Mouse (Mus musculus) G1E (cell line): ENCODE results near the gene Maml2. TPM values are rescaled to one million over a fixed set of nuclear protein-coding genes. Genes with fewer than 3 reads are reported as not detected.
A peak's percentile ranks its signal among the peaks of the same experiment; 100 is the strongest.

Source experiments
- ATAC-seq: 2 replicates; pipeline ENCODE4 v1.8.0; 2016; ENCODE audit warnings: mild to moderate bottlenecking; ENCODE audit not compliant: insufficient number of reproducible peaks, poor library complexity, low FRiP score, severe bottlenecking; ENCODE audit errors: extremely low read depth
- DNase-seq: peaks from one replicate; pipeline ENCODE4 v3.0.0; 2012; ENCODE audit warnings: low spot score
- H3K27me3 ChIP-seq: 2 replicates; pipeline ENCODE4 v1.6.1; 2012; ENCODE audit warnings: mild to moderate bottlenecking, low read length, inconsistent platforms; ENCODE audit not compliant: insufficient read depth
- H3K36me3 ChIP-seq: replicated peaks from 2 replicates; pipeline ENCODE3; 2012; ENCODE audit warnings: mild to moderate bottlenecking, inconsistent platforms
- H3K4me1 ChIP-seq: 2 replicates; pipeline ENCODE4 v1.6.1; 2012; ENCODE audit warnings: low read depth, low read length, inconsistent platforms, mixed read lengths; ENCODE audit not compliant: insufficient read depth
- H3K4me3 ChIP-seq: 2 replicates; pipeline ENCODE4 v1.5.1; 2012; ENCODE audit warnings: low read depth, mild to moderate bottlenecking, inconsistent platforms, low read length, moderate library complexity, mixed read lengths
- H3K9me3 ChIP-seq: replicated peaks from 2 replicates; pipeline ENCODE4 v1.6.1; 2012; ENCODE audit warnings: inconsistent platforms
- CTCF ChIP-seq: IDR thresholded peaks from 2 replicates; pipeline ENCODE4 v1.5.1; 2012; ENCODE audit warnings: low read depth, low read length, inconsistent platforms, mixed read lengths
- GATA1 ChIP-seq: IDR thresholded peaks from 2 replicates; pipeline ENCODE4 v1.6.1; 2012; ENCODE audit warnings: borderline replicate concordance, low read length, inconsistent platforms, mixed read lengths
- GATA2 ChIP-seq: IDR thresholded peaks from 2 replicates; pipeline ENCODE4 v1.6.1; 2012; ENCODE audit warnings: low read depth, low read length, inconsistent platforms, borderline replicate concordance
- POLR2AphosphoS5 ChIP-seq: IDR thresholded peaks from 2 replicates; pipeline ENCODE4 v1.6.1; 2012; ENCODE audit warnings: low read depth, low read length, inconsistent platforms; ENCODE audit not compliant: insufficient replicate concordance
- TAL1 ChIP-seq: conservative IDR thresholded peaks from 2 replicates; pipeline ENCODE4 v1.6.1; 2012; ENCODE audit warnings: low read depth, low read length, inconsistent platforms, mixed read lengths
- polyA plus RNA-seq: library from polyadenylated mRNA; stranded (reverse); fragments of >175 nt; gene quantifications from 2 replicates; pipeline ENCODE4 v1.2.3, GENCODE M21; 2012
- total RNA-seq, 2 experiments: library from RNA; stranded (forward) in 1 of 2; stranded (reverse) in 1 of 2; fragments of 200-1000 nt in 1 of 2; fragments of >200 nt in 1 of 2; fragmentation: Nextera tagmentation in 1 of 2; gene quantifications; 2 replicates each; pipeline ENCODE4 v1.2.3; 2014 to 2017

Gene Maml2
- total and polyA plus RNA-seq, 3 experiments = 0.25 to 5.4 (median 1.3) TPM

DNA sequence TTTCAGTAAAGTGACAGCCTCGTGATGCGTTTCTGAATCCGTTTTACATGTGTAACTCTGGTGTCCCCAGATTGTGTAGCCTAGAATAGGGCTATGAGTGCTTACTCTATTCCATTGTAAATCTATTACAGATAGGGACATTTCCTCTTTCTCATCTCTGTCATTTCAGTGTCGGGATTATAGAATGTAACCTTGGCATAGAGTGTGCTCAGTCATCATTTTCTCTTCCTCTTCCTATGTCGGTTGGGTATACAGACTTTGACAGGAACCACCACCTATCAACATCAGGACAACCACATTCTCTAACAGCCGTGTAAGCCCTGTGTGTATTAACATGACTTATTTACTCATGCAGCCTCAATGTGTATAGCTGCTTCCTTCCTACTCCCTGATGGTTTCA, 248.0 kb downstream of the Maml2 start:
- ATAC-seq = no peak
- no peak overlapping the region for H3K4me3 ChIP-seq
- no peaks in the 10 kb centered on the region for H3K9me3 ChIP-seq
- peaks cover 13% of the 10 kb centered on the region for H3K4me1 ChIP-seq
- H3K27me3 ChIP-seq = peaks cover 2% of the 10 kb centered on the region
- H3K36me3 ChIP-seq = no peaks in the 10 kb centered on the region
- DNase-seq = no peak
- no peak for TF ChIP-seq POLR2AphosphoS5
- no peak for TF ChIP-seq GATA1
- no peak for TF ChIP-seq CTCF
- TF ChIP-seq TAL1 = no peak

DNA sequence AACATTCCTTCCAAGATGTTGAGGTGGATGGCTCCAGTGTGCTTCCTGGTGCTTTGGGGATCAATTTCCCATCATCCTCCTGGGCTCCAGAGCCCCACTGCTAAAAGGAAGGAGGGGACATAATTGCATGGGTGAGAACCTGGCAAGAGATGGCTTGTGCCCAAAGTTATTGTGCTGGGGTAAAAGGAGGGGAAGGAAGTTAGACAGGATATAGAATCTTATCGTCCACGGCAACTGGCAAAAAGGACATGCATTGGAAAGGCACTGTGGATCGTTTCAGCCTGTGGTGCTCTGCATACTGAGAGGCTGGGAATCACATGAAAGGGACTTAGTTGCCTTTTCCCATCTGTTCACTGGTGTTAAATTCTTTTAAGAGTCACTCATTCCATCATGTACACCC, 252.2 kb downstream of the Maml2 start:
- ATAC-seq = no peak
- Histone ChIP-seq H3K27me3 (peaks cover 2% of the 10 kb centered on the region), H3K4me1 (no peaks in the 10 kb centered on the region), H3K4me3 (no peak overlapping the region), H3K9me3 (no peaks in the 10 kb centered on the region), H3K36me3 (no peaks in the 10 kb centered on the region)
- no peak for DNase-seq
- no peak for TF ChIP-seq GATA2
- TF ChIP-seq CTCF = no peak
- no peak for TF ChIP-seq TAL1
- TF ChIP-seq GATA1 = no peak
- TF ChIP-seq POLR2AphosphoS5 = no peak

DNA sequence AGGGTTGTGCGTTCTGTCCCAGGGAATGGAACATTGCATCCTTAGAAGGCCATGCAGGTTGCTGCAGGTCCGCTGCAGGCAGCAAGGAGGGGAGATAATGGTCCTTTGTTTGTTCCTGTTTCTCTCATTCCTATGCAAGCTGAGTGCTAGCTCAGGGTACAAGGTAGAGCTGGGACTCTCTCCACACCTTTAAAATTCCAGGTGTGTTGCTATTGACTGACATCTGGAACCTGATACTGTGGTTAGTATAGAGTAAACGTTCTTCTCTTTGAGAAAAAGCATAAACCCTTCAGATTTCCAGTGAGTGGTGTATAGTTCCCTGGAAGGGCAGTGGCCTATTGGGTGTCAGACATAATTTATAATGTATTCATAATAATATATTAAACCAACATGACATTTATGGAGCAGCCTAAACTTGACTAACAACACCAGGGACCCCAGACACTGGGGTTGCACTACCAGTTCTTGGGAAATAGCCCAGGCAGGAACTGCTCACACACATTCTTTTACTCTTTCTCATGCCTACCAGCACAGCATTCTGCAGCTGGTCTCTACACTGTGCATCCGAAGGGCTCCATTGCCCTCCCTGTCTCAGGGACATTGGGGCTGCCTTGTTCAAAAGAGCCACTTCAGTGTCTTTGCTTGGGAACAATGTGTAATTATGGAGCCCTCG, 254.8 kb downstream of the Maml2 start:
- Histone ChIP-seq H3K9me3 (no peaks in the 10 kb centered on the region), H3K27me3 (peaks cover 2% of the 10 kb centered on the region), H3K4me3 (no peak overlapping the region), H3K36me3 (no peaks in the 10 kb centered on the region), H3K4me1 (peaks cover 15% of the 10 kb centered on the region)
- DNase-seq = no peak
- no peak for TF ChIP-seq GATA1
- TF ChIP-seq CTCF = no peak
- no peak for TF ChIP-seq TAL1
- no peak for TF ChIP-seq GATA2
- no peak for TF ChIP-seq POLR2AphosphoS5
- no peak for ATAC-seq

DNA sequence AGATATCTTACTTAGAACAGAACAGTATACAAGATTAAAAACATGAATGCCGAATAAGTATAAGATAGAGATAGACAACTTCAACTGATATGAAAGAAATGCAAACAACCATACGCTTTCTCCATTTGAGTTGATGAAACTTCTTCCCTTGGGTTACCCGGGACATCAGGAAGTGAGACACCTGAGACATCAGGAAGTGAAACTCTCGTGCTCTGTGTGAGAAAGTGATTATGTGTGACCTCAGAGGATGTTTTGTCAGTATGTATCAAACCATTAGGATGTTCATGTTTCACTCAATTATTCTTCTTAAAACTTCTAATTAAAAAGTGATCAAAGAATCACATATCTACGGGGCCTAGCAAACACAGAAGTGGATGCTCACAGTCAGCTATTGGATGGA, 257.0 kb downstream of the Maml2 start:
- DNase-seq = no peak
- no peak for ATAC-seq
- Histone ChIP-seq H3K27me3 (no peaks in the 10 kb centered on the region), H3K4me3 (no peak overlapping the region), H3K4me1 (peaks cover 15% of the 10 kb centered on the region), H3K36me3 (no peaks in the 10 kb centered on the region), H3K9me3 (no peaks in the 10 kb centered on the region)
- no peak for TF ChIP-seq GATA1
- no peak for TF ChIP-seq CTCF
- no peak for TF ChIP-seq POLR2AphosphoS5
- TF ChIP-seq TAL1 = no peak
- no peak for TF ChIP-seq GATA2

DNA sequence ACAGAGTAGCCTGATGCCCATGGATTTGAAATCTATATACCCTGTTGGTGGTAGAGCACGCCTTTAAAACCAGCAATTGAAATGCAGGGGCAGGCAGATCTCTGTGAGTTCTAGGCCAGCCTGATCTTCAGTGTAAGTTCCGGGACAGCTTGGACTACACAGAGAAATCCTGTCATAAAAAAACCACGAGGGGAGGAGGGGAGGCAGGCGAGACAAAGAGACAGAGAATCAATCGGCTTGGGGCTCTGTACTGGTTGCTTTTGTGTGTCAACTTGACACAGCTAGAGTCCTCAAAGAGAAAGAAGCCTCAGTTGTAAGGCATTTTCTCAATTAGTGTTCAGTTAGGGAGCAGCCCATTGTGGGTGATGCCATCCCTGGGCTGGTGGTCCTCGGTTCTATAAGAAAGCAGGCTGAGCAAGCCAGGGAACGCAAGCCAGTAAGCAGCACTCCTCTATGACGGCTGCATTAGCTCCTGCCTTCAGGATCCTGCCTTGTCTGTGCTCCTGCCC, 258.3 kb downstream of the Maml2 start:
- Histone ChIP-seq H3K9me3 (no peaks in the 10 kb centered on the region), H3K36me3 (no peaks in the 10 kb centered on the region), H3K4me3 (no peak overlapping the region), H3K4me1 (peaks cover 15% of the 10 kb centered on the region), H3K27me3 (no peaks in the 10 kb centered on the region)
- TF ChIP-seq TAL1 = no peak
- TF ChIP-seq POLR2AphosphoS5 = no peak
- DNase-seq (no peak), ATAC-seq (no peak)

DNA sequence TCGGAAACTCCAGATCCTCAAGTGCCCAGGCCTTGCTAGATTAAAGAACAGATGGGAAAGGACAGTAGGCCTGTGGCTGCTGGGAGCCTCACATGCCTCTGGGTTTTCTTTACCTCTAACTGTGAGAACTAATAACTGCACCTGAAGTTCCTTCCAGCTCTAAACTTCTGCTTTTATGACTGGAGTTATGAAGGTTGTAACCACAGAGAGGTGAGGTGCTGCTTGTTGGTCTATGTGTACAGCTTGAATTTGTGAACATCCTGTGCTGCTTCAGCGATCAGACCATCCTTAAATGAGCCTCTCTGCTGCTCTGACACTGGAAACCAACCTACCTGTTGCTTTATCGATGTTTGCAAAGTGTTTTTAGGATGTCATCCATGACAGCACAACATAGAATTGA, 258.9 kb downstream of the Maml2 start:
- Histone ChIP-seq H3K4me1 (peaks cover 15% of the 10 kb centered on the region), H3K9me3 (no peaks in the 10 kb centered on the region), H3K36me3 (no peaks in the 10 kb centered on the region), H3K4me3 (no peak overlapping the region), H3K27me3 (no peaks in the 10 kb centered on the region)
- peak; percentile 45; the same call in 1 of the 2 replicates for ATAC-seq
- no peak for TF ChIP-seq CTCF
- TF ChIP-seq TAL1 = no peak
- no peak for TF ChIP-seq GATA2
- TF ChIP-seq GATA1 = no peak
- TF ChIP-seq POLR2AphosphoS5 = no peak
- DNase-seq = no peak
